Mouse (Mus musculus) heart, embryonic 14.5 days (tissue): ENCODE measurements around the gene Mettl2. TPM values are rescaled to one million over a fixed set of nuclear protein-coding genes. Genes with fewer than 3 reads are reported as not detected.

ENCODE experiments used
- ATAC-seq: fragments of 200-750 bp; cut with Nextera tagmentation; 2 replicates; pipeline ENCODE4 v1.8.0; 2017; ENCODE audit warnings: low read depth, moderate TSS enrichment; ENCODE audit not compliant: insufficient number of reproducible peaks, insufficient read depth, low FRiP score
- H3K27ac ChIP-seq, 2 experiments: fragments of 200-500 bp in 1 of 2; fragments of 300-500 bp in 1 of 2; sonication (generic) in 1 of 2; replicated peaks in 1 of 2; 2 replicates each; pipeline ENCODE4 v1.5.1; 2012 to 2014; ENCODE audit warnings: low read depth in 2 of 2, low read length in 2 of 2, control low read depth in 1 of 2, mild to moderate bottlenecking in 1 of 2, mixed read lengths in 1 of 2; ENCODE audit not compliant: control insufficient read depth in 1 of 2, insufficient read depth in 1 of 2
- H3K27me3 ChIP-seq: fragments of 300-500 bp; sonication (generic); 2 replicates; pipeline ENCODE4 v1.6.1; 2014; ENCODE audit warnings: mild to moderate bottlenecking, low read length, control low read depth; ENCODE audit not compliant: control insufficient read depth, insufficient read depth
- H3K36me3 ChIP-seq: fragments of 300-500 bp; sonication (generic); 2 replicates; pipeline ENCODE4 v1.6.1; 2014; ENCODE audit warnings: mild to moderate bottlenecking, control low read depth, low read length, mixed read lengths; ENCODE audit not compliant: control insufficient read depth, insufficient read depth
- H3K4me1 ChIP-seq, 2 experiments: fragments of 200-500 bp in 1 of 2; fragments of 300-500 bp in 1 of 2; sonication (generic) in 1 of 2; 2 replicates each; pipeline ENCODE4 v1.6.1; 2012 to 2014; ENCODE audit warnings: low read length in 2 of 2, control low read depth in 1 of 2, mixed read lengths in 1 of 2; ENCODE audit not compliant: control insufficient read depth in 2 of 2, insufficient read depth in 2 of 2
- H3K4me2 ChIP-seq: fragments of 300-500 bp; sonication (generic); 2 replicates; pipeline ENCODE4 v1.6.1; 2014; ENCODE audit warnings: mild to moderate bottlenecking, low read length
- H3K4me3 ChIP-seq, 2 experiments: fragments of 200-500 bp in 1 of 2; fragments of 300-500 bp in 1 of 2; sonication (generic) in 1 of 2; 2 replicates each; pipeline ENCODE4 v1.5.1; 2012 to 2014; ENCODE audit warnings: low read length in 2 of 2, mild to moderate bottlenecking in 2 of 2, control low read depth in 1 of 2, low read depth in 1 of 2, moderate library complexity in 1 of 2; ENCODE audit not compliant: control insufficient read depth in 1 of 2, insufficient read depth in 1 of 2
- H3K9ac ChIP-seq: fragments of 300-500 bp; sonication (generic); 2 replicates; pipeline ENCODE4 v1.6.1; 2014; ENCODE audit warnings: mild to moderate bottlenecking, low read length
- H3K9me3 ChIP-seq: fragments of 300-500 bp; sonication (generic); 2 replicates; pipeline ENCODE4 v1.6.1; 2016; ENCODE audit warnings: low read length, control low read depth; ENCODE audit not compliant: control insufficient read depth
- WGBS: fragments of 180-500 bp; shearing (Covaris S2); extraction: QIAGEN DNeasy Blood & Tissue Kit; methylation state at CpG from one replicate; pipeline ENCODE4 v1.1.7; 2014; 5-methylcytosine and 5-hydroxymethylcytosine counted together
- polyA plus RNA-seq: library from polyadenylated mRNA; unstranded; fragments of >200 nt; fragmentation: Nextera tagmentation; extraction: Ambion mirVana; gene quantifications from 2 replicates; pipeline ENCODE4 v1.2.1, GENCODE M21; 2014

Gene Mettl2
- polyA plus RNA-seq, 1 experiment from 2014 or later = 26.0 TPM

GRCm38 (mm10) chr11:105153068-105153833, 27.0 kb downstream of the Mettl2 start:
- Histone ChIP-seq H3K27me3 (no peaks in the 10 kb centered on the region), H3K4me1 (peaks cover 25 to 28% of the 10 kb centered on the region in 2 experiments), H3K4me3 (no peak overlapping the region), H3K36me3 (no peaks in the 10 kb centered on the region), H3K27ac (peak overlapping the region; percentile 55 to 70), H3K9ac (no peak overlapping the region; the same call in 1 of the 2 replicates), H3K9me3 (no peaks in the 10 kb centered on the region), H3K4me2 (peak overlapping the region; percentile 26)
- ATAC-seq = peak; percentile 85
- WGBS = 14% methylated on average over 12 of the region's 12 CpGs

GRCm38 (mm10) chr11:105155915-105156314, 29.7 kb downstream of the Mettl2 start:
- no peaks in the 10 kb centered on the region for H3K27me3 ChIP-seq
- 37% methylated on average over 4 of the region's 4 CpGs for WGBS
- H3K36me3 ChIP-seq = no peaks in the 10 kb centered on the region
- H3K4me1 ChIP-seq = peaks cover 25 to 28% of the 10 kb centered on the region in 2 experiments
- no peak for ATAC-seq
- no peaks in the 10 kb centered on the region for H3K9me3 ChIP-seq
- no peak overlapping the region for H3K4me3 ChIP-seq
- no peak overlapping the region for H3K27ac ChIP-seq
- no peak overlapping the region for H3K4me2 ChIP-seq
- no peak overlapping the region for H3K9ac ChIP-seq

GRCm38 (mm10) chr11:105156748-105157267, 30.6 kb downstream of the Mettl2 start:
- H3K9me3 ChIP-seq = no peaks in the 10 kb centered on the region
- peak overlapping the region in 1 of 2 experiments; percentile 12; a peak in 1 of 4 replicates for H3K4me3 ChIP-seq
- H3K4me1 ChIP-seq = peaks cover 22 to 27% of the 10 kb centered on the region in 2 experiments
- peak overlapping the region; percentile 49 for H3K9ac ChIP-seq
- ATAC-seq = no peak
- 54% methylated on average over 19 of the region's 19 CpGs for WGBS
- no peaks in the 10 kb centered on the region for H3K36me3 ChIP-seq
- H3K27ac ChIP-seq = peak overlapping the region; percentile 79 to 89
- peak overlapping the region; percentile 47 for H3K4me2 ChIP-seq
- H3K27me3 ChIP-seq = no peaks in the 10 kb centered on the region

DNA sequence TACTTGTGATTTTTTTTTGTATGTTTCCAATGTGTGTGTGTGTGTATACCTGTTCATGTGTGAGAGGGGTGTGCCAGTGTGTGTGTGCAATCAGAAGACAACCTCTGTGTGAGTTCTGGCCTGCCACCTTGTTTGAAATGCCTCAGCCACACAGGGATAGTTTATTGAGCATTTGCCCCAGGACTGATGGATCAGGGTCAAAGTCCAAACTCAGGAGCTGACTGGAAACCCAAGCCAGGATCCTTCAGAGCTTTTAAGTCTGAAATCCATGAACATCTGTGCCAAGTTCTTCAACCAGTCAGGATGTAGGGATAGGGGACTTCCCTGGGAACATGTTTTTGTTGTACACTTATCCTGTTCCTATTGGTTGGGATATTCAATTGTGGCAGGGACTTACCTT, 31.8 kb downstream of the Mettl2 start:
- H3K36me3 ChIP-seq = no peaks in the 10 kb centered on the region
- no peak overlapping the region for H3K27ac ChIP-seq
- H3K27me3 ChIP-seq = no peaks in the 10 kb centered on the region
- peaks cover 6% of the 10 kb centered on the region for H3K9me3 ChIP-seq
- H3K4me2 ChIP-seq = no peak overlapping the region
- ATAC-seq = no peak
- peaks cover 18 to 21% of the 10 kb centered on the region in 2 experiments for H3K4me1 ChIP-seq
- H3K4me3 ChIP-seq = no peak overlapping the region
- H3K9ac ChIP-seq = no peak overlapping the region

DNA sequence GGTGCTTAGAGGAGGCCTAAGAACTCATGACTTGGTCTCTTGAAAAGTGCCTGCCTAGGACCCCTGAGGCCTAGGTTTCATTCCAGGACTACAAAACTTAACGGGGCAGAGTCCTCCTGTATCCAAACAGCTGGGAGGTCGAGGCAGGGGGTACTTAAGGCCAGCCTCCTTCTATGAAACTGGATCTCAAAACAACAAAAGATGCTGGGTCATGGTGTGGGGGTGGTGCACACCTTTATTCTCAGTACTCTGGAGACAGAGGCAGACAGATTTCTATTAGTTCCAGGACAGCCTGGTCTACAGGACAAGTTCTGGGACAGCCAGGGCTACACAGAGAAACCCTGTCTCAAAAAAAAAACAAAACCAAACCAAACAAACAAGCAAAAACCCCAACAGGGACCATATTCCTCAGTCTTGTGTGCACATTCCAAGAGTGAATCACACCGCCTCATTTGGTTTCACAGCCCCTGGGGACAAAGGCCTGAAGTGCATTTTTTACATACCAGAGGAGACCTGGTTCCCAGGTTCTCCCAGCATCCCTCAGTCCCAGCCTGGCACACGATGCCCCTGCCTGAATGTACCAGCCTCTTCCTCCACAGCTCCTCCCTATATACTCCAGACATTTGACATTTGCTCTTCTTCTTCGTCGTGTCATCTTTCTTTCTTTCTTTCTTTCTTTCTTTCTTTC, 33.6 kb downstream of the Mettl2 start:
- no peak for ATAC-seq
- Histone ChIP-seq H3K9me3 (peaks cover 11% of the 10 kb centered on the region), H3K9ac (no peak overlapping the region), H3K27me3 (no peaks in the 10 kb centered on the region; the same call in 1 of the 2 replicates), H3K36me3 (no peaks in the 10 kb centered on the region), H3K27ac (no peak overlapping the region), H3K4me1 (peaks cover 7 to 11% of the 10 kb centered on the region in 2 experiments), H3K4me2 (no peak overlapping the region), H3K4me3 (no peak overlapping the region)
- WGBS = 52% methylated on average over 6 of the region's 6 CpGs

DNA sequence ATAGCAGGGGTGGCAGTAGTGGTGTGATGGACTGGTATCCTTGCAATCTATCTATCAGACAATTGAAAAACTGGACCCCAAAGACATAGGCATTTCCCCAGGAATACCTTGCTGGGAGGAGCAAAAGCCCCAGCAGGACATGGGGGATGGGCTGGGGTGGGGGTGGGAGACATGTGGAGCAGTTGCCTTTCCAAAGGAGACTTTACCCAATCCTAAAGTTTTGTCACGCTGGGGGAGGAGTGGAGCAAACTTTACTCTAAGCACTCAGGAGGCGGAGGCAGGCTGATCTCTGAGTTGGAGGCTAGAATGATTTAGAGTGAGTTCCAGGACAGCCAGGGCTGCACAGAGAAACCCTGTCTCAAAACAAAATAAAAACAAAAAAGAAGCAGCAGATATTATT, 35.2 kb downstream of the Mettl2 start:
- Histone ChIP-seq H3K9ac (no peak overlapping the region), H3K4me2 (no peak overlapping the region), H3K27ac (no peak overlapping the region), H3K36me3 (no peaks in the 10 kb centered on the region), H3K27me3 (peaks cover 3% of the 10 kb centered on the region; the same call in 1 of the 2 replicates), H3K9me3 (peaks cover 19% of the 10 kb centered on the region), H3K4me1 (peaks cover 5 to 6% of the 10 kb centered on the region in 2 experiments; a peak in 3 of 4 replicates), H3K4me3 (no peak overlapping the region)
- ATAC-seq = no peak
- 76% methylated on average over 2 of the region's 2 CpGs for WGBS

DNA sequence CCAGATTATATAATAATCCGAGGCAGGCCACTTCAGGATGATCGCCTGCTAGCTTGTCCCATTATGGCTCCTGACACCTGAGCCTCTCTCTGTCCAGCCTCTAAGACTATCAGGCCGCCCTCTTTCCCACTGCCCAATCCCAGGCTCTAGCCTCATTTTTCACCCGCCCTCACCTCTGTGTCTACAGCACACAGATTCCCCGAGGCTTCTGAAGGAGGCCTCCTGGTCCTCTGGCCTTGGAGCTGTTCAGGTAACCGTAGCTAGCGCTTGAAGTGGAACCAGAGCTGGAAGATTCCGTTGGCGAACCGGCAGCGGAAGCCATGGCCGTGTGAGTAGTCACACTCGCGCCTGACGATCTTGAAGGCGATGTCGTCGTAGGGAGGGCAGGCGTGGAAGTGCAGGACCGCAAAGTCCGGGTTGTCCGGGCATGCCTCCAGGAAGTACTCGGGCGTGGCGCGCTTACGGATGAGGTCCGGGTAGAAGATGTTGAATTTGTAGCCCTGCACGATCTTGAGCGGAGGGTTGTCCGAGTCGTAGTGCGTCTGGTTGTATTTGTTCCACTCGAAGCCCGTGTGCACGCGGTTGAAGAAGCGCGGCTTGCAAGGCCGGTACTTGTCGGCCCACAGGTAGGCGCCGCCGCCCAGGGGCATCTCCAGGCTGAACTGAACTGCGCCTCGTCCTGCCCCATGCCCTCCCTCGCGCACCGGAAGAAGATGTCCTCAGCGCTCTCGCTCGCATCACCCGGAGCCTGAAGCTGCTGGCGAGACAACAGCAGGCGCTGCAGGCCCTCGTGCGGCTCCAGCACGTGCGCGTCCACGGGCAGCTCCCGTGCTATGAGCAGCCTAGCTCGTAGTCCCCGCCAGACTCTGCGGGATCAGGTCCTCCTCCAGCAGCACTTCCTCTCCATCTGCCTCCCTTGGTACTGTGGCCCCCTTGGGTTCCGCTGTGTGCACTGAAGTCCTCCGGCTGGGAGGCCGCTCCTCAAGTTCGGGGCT, 38.6 kb downstream of the Mettl2 start:
- H3K36me3 ChIP-seq = no peaks in the 10 kb centered on the region
- H3K9ac ChIP-seq = no peak overlapping the region
- H3K4me2 ChIP-seq = no peak overlapping the region
- peaks cover 3% of the 10 kb centered on the region; the same call in 1 of the 2 replicates for H3K27me3 ChIP-seq
- H3K27ac ChIP-seq = no peak overlapping the region
- no peak overlapping the region for H3K4me3 ChIP-seq
- 70% methylated on average over 69 of the region's 69 CpGs for WGBS
- ATAC-seq = no peak
- no peaks in the 10 kb centered on the region for H3K4me1 ChIP-seq
- H3K9me3 ChIP-seq = peaks cover 19% of the 10 kb centered on the region
